Mouse (Mus musculus) cerebellum, postnatal 36 days (tissue): ENCODE results near the gene Taf9b.
"Not testable (repeated sequence)": the region's sequence is repeated elsewhere in the genome, so short reads cannot be mapped to it uniquely, and the experiment has no call there.

Experiments used
- DNase-seq, 2 experiments: peaks; one replicate each; pipeline ENCODE4 v3.0.0; 2021 to 2022; ENCODE audit warnings: mixed read lengths in 2 of 2

Taf9b gene

DNA sequence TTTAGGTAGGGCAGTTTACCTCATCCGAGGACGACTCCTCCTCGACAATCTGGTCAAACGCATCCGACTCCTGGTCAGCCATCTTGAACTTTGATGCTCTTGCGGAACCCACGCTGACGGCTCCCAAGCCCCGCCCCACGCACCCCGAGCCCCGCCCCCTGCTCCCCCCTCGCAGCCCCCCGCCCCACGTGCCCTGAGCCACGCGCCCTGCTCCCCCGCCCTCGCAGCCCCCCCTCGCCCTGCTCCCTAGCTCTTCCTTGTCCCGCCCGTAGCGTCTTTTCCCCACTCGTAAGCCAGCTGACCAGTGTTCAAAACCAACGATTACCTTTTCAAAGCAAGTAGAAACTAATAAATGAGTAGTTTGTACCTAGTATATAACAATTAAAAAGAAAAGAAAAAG, at the start of gene Taf9b:
TSS of gene Taf9b (minus strand) at position 101 of the 400 bp plus-strand sequence.
- DNase-seq, result no peak

- no peak for DNase-seq
Observed at GRCm38 (mm10) chrX:106255276-106255675, 34.3 kb upstream of the Taf9b start, which contains the start of gene Fnd3c2. TSS of gene Fnd3c2 (minus strand) at chrX:106255376.

DNA sequence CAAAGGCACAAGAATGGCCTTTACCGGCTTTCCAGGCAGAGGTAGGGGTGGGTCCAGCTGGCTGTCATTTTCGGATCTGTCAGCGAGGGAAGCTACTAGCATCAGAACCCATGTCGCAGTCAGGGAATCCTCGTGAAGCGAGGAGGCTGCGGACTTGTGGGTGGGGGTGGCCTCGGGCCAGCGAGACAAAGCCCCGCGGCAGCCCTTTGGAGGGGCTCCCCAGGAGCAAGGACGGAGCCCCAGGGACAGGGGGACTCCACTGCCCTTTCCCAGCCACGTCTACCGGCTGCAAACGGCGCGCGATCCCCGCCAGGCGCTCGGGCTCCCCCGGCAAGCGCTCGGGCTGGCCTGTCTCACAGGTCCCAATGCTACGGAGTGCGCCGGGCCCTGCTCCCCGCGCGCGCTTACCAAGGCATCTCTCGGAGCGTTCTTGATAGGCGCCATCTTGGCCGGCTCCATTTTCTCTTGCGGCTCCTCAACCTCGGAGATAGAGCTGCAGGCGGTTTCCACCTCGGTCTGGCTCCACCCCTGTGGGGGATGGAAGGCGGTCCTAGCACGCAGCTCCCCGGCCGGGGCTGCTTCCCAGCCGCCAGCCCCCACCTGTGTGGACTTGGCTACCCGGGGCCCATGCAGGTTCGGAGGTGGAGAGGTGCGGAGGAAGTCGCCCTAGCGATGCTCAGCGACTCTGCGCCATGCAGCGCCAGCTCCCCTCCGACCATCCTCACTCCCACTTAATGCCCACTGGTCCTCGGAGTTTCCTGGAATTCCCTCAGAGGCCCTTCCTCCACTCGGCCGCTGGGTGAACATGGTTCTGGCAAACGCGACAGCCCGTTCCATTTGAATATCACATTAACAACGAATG, 1.6 kb downstream of the Taf9b start:
- peak; percentile 75 to 81 for DNase-seq

GRCm38 (mm10) chrX:106209100-106209499, 11.9 kb downstream of the Taf9b start:
- no peak for DNase-seq

- no peak for DNase-seq
Observed at GRCm38 (mm10) chrX:106198904-106199303, 22.1 kb downstream of the Taf9b start.

DNA sequence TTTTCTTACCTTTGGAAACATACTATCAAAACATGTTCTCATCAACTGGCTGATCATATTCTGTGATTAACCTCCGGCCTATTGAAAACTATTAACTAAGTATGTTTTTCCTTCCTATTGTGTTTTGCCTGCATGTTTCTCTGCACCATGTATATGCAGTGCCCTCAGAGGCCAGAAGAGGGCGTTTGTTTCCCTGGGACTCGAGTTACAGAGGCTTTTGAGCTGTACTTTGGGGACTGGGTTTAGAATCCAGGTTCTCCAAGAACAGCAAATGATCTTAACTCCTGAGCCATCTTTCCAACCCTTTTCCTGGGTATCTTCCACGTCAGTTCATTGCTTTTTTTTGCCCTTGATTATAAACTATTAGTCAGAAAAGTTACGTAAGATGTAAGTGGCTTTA, 23.6 kb downstream of the Taf9b start:
- no peak for DNase-seq

DNA sequence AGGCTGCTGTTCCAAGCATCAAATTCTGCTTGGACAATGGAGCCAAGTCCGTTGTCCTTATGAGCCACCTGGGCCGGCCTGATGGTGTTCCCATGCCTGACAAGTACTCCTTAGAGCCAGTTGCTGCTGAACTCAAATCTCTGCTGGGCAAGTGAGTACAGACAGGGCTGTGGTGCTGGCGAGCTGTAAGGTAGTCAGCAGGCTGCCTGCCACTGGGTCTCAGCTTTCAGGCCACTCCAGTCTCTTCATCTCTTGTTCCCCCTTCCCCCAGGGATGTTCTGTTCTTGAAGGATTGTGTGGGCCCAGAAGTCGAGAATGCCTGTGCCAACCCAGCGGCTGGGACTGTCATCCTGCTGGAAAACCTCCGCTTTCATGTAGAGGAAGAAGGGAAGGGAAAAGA, 26.6 kb downstream of the Taf9b start:
- DNase-seq, result not testable (repeated sequence)

DNA sequence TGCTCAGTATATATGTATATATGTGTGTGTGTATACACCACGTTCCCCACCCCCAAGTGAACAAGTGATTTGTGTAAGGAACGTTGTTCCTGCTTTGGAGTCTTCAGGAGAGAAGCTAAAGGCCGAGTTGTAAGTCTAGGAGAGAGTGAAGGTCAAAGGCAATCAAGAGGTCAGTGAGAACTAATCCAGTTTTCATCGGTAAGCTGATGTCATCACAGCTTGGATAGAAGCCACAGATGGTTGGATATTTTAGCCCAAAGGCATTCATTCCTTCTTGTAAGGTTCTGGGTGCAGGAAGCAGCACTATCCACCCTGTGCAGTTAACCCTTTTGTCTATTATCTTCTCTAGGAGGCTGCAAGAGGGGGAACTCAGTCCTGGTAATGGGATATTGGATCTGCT, 30.9 kb downstream of the Taf9b start:
- DNase-seq, result no peak

DNA sequence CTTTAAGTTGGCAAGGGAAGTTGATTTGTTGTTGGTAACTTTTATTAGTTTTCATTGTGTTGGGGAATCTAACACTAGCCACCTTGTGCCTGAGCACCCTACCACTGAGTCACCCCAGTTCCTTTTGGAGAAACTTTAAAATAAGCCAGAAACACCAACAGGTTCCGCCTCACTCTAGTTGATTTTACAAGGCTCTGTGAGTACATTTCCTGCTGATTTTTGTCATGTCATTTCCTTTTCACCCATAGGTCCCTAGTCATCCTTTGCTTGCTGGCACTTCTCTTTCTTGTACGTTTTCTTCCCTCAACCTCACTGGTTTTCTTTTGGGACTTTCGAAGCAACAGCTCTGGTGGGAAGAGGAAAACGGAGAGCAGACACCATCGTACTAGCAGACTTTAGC, 31.6 kb downstream of the Taf9b start:
- no peak for DNase-seq

DNA sequence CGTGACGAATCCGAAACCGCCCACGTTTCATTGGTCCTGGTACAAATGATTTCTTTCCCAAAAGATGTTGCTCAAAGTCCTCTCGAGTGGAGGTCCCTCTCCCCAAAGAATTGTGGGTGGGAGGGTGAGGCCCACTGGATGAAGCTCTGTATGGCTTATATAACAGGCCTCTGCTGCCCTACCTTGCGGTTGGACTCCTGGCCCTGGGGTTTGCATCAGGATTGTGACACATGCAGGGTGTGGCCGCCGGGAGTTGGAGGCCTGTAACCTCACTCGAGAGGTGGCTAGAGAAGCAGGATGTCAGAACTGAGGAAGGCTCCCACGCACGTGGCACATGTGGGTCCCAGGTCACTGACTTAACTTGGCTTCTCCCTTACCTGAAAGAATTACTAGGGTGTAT, 33.2 kb downstream of the Taf9b start:
- peak; percentile 9 to 21 for DNase-seq

GRCm38 (mm10) chrX:106186713-106187649, 34.0 kb downstream of the Taf9b start, which contains the start of gene Pgk1:
TSS of gene Pgk1 (plus strand) at chrX:106187100.
- peak; percentile 83 to 93 for DNase-seq

DNA sequence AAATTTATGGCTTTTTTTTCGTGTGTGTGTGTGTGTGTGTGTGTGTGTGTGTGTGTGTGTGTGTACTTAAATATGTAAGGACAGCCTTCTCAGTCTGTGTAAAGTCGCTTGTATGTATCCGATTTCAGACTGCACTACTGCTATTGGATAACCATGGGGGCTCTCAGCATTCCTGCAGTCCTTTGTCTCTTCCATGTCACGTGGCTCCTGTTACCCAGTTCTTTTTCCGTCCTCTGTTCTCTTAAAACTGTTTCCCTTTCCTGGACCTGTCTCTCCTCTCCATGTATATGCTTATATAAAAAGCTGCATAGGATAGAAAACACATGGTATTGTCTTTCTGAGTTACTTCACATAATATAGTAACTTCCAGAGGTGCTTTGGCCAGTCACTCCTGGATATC, 35.3 kb downstream of the Taf9b start:
- DNase-seq, result no peak

GRCm38 (mm10) chrX:106184279-106184678, 36.7 kb downstream of the Taf9b start:
- no peak for DNase-seq

- DNase-seq, result no peak
Observed at GRCm38 (mm10) chrX:106176331-106176730, 44.6 kb downstream of the Taf9b start.

DNA sequence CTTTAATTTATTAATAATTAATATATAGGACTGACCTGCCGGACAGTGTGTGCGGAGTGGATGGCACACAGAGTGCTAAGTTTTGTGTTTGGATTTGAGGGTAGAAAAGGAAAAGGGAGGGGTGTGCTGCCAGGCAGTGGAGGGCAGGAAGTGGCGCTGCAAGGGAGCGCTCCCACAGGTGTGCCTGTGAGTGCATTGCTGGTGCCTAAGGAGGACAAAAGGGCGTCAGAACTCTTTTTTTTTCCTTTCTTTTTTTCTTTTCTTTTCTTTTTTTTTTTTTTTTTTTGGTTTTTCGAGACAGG, 49.2 kb downstream of the Taf9b start:
- DNase-seq, result no peak

DNA sequence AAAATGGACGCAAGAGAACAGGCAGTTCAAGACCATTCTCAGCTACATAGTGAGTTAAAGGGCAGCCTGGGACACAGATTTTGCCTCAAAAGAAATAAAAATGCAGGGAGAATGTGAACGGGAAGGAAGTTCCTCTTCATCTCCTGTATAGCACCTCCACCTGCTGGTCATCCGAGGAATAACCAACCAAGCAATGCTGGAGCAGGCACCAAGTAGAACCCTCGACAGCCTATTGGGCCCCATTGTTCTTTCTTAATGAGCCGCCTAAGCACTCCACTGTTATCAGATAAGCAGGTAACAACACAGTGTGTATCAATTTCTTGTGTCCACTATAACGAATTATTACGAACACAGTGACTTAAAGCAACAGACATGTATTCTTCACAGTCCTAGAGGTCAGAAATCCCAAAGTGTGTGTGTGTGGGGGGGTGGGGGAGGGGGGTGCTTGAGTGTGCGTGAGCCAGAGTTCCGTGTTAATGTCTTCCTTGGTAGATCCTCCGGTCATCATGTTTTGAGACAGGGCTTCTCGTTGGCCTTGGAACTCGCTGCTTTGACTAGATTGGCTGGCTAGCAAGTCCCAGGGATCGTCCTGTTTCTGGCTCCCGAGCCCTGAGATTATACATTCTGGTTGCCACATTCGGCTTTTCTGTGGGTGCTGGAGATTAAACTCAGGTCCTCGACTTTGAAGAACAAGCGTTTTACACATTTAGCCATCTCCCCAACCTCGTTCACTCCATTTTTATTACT, 49.7 kb downstream of the Taf9b start:
- peak; percentile 70 to 72 for DNase-seq

GRCm38 (mm10) chrX:106165089-106165488, 55.9 kb downstream of the Taf9b start:
- no peak for DNase-seq

GRCm38 (mm10) chrX:106164555-106164954, 56.4 kb downstream of the Taf9b start:
- DNase-seq, result no peak

DNA sequence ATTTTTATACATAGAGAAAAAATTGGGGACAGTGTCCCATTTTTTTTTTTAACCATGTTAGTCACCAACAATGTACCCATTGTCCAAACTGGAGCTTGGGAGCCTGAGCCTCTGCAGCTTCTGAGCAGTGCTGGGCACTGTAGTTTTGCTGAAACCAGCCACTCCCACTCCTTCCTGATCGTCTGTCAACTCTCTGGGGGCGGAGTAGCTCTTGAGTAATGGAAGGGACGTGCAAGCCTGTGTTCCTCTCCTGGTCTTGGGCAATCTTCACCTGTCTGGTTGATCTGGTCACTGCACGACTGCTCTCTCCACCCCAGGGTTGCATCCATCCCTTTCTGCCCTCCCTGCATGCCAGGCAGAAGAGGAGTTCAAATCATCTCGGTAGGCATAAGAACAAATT, 57.0 kb downstream of the Taf9b start:
- no peak for DNase-seq
